ENCODE assay signal across 8 mouse cellular contexts in genomic region chr8:107096366-107097036, GRCm38 (mm10). TPM values are rescaled to one million over a fixed set of nuclear protein-coding genes. Genes with fewer than 3 reads are reported as not detected.
DNase-seq lines count a peak whose midpoint lies in the region; ATAC-seq and TF ChIP-seq lines count a peak whose summit lies in the region.

Gene Terf2, minus strand, starts transcription at chr8:107096547.

- WGBS in heart, embryonic 12.5 days, result 3% methylated on average over 39 of the region's 39 CpGs
- WGBS in kidney, embryonic 16.5 days, result 3% methylated on average over 38 of the region's 39 CpGs
- 4% methylated on average over 37 of the region's 39 CpGs for WGBS in liver, adult 2 months

- no peaks in the 10 kb centered on the region for H3K27me3 ChIP-seq in heart, embryonic 12.5 days (replicated peaks)
- H3K27me3 ChIP-seq in kidney, embryonic 16.5 days (ENCODE audit: insufficient read depth, low read length), result no peaks in the 10 kb centered on the region
- H3K27me3 ChIP-seq in liver, adult 2 months (ENCODE audit: control insufficient read depth, insufficient read depth, low read length), result no peaks in the 10 kb centered on the region

- peaks cover 3% of the 10 kb centered on the region for H3K4me1 ChIP-seq in brown adipose tissue, adult 24 weeks (ENCODE audit: control insufficient read depth, insufficient read depth, insufficient read length, low read length)
- H3K4me1 ChIP-seq in heart, embryonic 12.5 days (replicated peaks), result peaks cover 24% of the 10 kb centered on the region
- peaks cover 20% of the 10 kb centered on the region; the same call in 1 of the 2 replicates for H3K4me1 ChIP-seq in kidney, embryonic 16.5 days (ENCODE audit: insufficient read depth, low read length)
- H3K4me1 ChIP-seq in liver, adult 2 months (ENCODE audit: control insufficient read depth, insufficient read depth, low read length), result peaks cover 7% of the 10 kb centered on the region

- peak within 1 kb of the TSS; percentile 71 for H3K4me2 ChIP-seq in heart, embryonic 12.5 days
- peak within 1 kb of the TSS; percentile 75 for H3K4me2 ChIP-seq in kidney, embryonic 16.5 days (replicated peaks; ENCODE audit: low read depth, low read length)

- H3K36me3 ChIP-seq in heart, embryonic 12.5 days, result peaks cover 27% of the 10 kb centered on the region
- H3K36me3 ChIP-seq in kidney, embryonic 16.5 days (ENCODE audit: insufficient read depth, low read length), result peaks cover 14% of the 10 kb centered on the region; the same call in 1 of the 2 replicates
- no peaks in the 10 kb centered on the region; the same call in 1 of the 2 replicates for H3K36me3 ChIP-seq in liver, adult 2 months (ENCODE audit: control insufficient read depth, insufficient read depth, low read length)

- DNase-seq in liver, adult 2 months (ENCODE audit: extremely low read depth, low read depth, low spot score), result peak; percentile 83
- peak; percentile 88 to 92 for DNase-seq in spleen, postnatal 4 days (ENCODE audit: low spot score in 2 of 2)

- H3K9me3 ChIP-seq in heart, embryonic 12.5 days (replicated peaks), result no peaks in the 10 kb centered on the region
- no peaks in the 10 kb centered on the region for H3K9me3 ChIP-seq in kidney, embryonic 16.5 days (ENCODE audit: low read length)

- H3K4me3 ChIP-seq in brown adipose tissue, adult 24 weeks (ENCODE audit: insufficient read depth, low read depth, low read length), result peak within 1 kb of the TSS; percentile 98
- peak within 1 kb of the TSS; percentile 84 for H3K4me3 ChIP-seq in heart, embryonic 12.5 days
- peak within 1 kb of the TSS; percentile 88 for H3K4me3 ChIP-seq in kidney, embryonic 16.5 days (ENCODE audit: low read length)
- H3K4me3 ChIP-seq in liver, adult 2 months (ENCODE audit: insufficient read depth, low read depth, low read length), result peak within 1 kb of the TSS; percentile 100

- H3K9ac ChIP-seq in heart, embryonic 12.5 days, result peak within 1 kb of the TSS; percentile 91
- peak within 1 kb of the TSS; percentile 89 for H3K9ac ChIP-seq in kidney, embryonic 16.5 days (replicated peaks; ENCODE audit: low read length)
- peak within 1 kb of the TSS; percentile 97 for H3K9ac ChIP-seq in liver, adult 2 months (ENCODE audit: low read depth, low read length)

- peak within 1 kb of the TSS; percentile 77 for H3K27ac ChIP-seq in brown adipose tissue, adult 24 weeks (replicated peaks; ENCODE audit: low read depth, low read length)
- peak within 1 kb of the TSS; percentile 88 for H3K27ac ChIP-seq in heart, embryonic 12.5 days (ENCODE audit: poor library complexity, severe bottlenecking)
- peak within 1 kb of the TSS; percentile 92 for H3K27ac ChIP-seq in kidney, embryonic 16.5 days (ENCODE audit: low read length)
- peak within 1 kb of the TSS; percentile 97 for H3K27ac ChIP-seq in liver, adult 2 months (replicated peaks; ENCODE audit: insufficient read depth, low read depth, low read length)

- H3K79me2 ChIP-seq in liver, adult 2 months (ENCODE audit: control insufficient read depth, insufficient read depth, low read length), result peaks cover 5% of the 10 kb centered on the region; the same call in 1 of the 2 replicates

- ATAC-seq in CD4-positive, CD25-positive, alpha-beta regulatory T cell, adult 4 months, result peak; percentile 88
- peak; percentile 85 for ATAC-seq in erythroid progenitor cell, adult 5-6 weeks (replicated peaks; ENCODE audit: low FRiP score, poor library complexity, severe bottlenecking)
- ATAC-seq in heart, embryonic 12.5 days (ENCODE audit: insufficient number of reproducible peaks, low FRiP score), result peak; percentile 93
- ATAC-seq in kidney, embryonic 16.5 days (ENCODE audit: low FRiP score, low TSS enrichment), result peak; percentile 95
- ATAC-seq in monocyte, adult 5-6 weeks (replicated peaks; ENCODE audit: insufficient number of reproducible peaks, low FRiP score, low TSS enrichment, poor library complexity, severe bottlenecking), result peak; percentile 91

- TF ChIP-seq POLR2A in liver, adult 2 months (IDR thresholded peaks at IDR 0.05; ENCODE audit: extremely low read depth, insufficient read depth, low read length), result 0 out of 2 replicates have a peak, but pooled peaks have one; percentile 26

- TF ChIP-seq CTCF in liver, adult 2 months (IDR thresholded peaks at IDR 0.05; ENCODE audit: low read depth, low read length), result no peak

RNA-seq across cellular contexts. Expression of gene Terf2, which starts in this region (rescaled TPM):
- 10 to 100 TPM; 11.8 to 14.6 TPM for polyA plus RNA-seq in CD4-positive, CD25-positive, alpha-beta regulatory T cell, adult 4 months (2017; shearing (Covaris generic))
- polyA plus RNA-seq in brown adipose tissue, adult 24 weeks (2012; ENCODE audit: insufficient read depth, insufficient read length, missing spikeins), result 6.7 and 9.0 TPM in 2 replicates
- total RNA-seq in erythroid progenitor cell, adult 5-6 weeks (2015; ENCODE audit: low replicate concordance), result 28.1 and 33.5 TPM in 2 replicates
- total RNA-seq in erythroid progenitor cell, adult 5-6 weeks (2017; ENCODE audit: low replicate concordance), result 22.2 and 30.9 TPM in 2 replicates
- 12.0 and 12.7 TPM in 2 replicates for polyA plus RNA-seq in heart, embryonic 12.5 days (2016; fragmentation: Nextera tagmentation; extraction: Ambion mirVana)
- 14.8 and 18.2 TPM in 2 replicates for polyA plus RNA-seq in kidney, embryonic 16.5 days (2015; fragmentation: Nextera tagmentation; extraction: Ambion mirVana)
- total RNA-seq in liver, adult 2 months (2014; rRNA removed), result 3.6 and 4.0 TPM in 2 replicates
- 2.9 and 3.3 TPM in 2 replicates for polyA plus RNA-seq in liver, adult 2 months (2012; rRNA removed)
- 11.3 to 22.7 TPM (median 13.9 TPM) in 3 replicates for total RNA-seq in monocyte, adult 5-6 weeks (2017)

Comparison
In these comparisons a context has a peak if more than half of its experiments do, and no peak if none do; other contexts are left out.
1. Peak in every context shown above with its lines: DNase-seq, ATAC-seq, H3K4me3 ChIP-seq and H3K27ac ChIP-seq.